ENCODE assay signal across 17 mouse cellular contexts in the genomic region with DNA sequence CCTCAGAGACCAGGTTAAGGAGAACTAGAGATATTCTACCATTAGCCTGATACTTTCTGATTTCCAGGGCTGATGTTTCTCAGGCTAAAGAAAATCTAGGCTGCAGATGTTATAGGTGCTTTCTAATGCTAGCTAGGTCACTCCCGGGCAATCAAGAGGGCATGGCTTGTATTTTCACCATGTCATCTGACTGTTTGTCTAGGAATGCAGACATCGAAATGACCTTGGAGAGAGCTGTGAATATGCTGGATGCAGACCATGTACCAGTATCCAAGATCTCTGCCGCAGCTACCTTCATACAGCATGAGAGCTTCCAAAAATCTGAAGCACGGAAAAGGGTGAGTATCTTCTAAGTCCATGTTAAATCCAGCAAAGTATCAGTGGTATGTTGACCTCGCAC.
"Had no signal": no experiment of that assay in that cellular context is flagged by ENCODE, and none has a peak within 500 bp of the region (broad histone marks: within the 10 kb centered on the region; RNA-seq: fewer than 3 reads in every experiment).

No protein-coding gene starts in this region.

- DNase-seq: lung, adult 2 months; lung, postnatal 14 days; lung, postnatal 36 days; right cerebral cortex, postnatal 14 days; thymus, adult 2 months; thymus, postnatal 25 days; thymus, postnatal 4 days had no signal

- H3K27ac ChIP-seq: lung, embryonic 15.5 days; macrophage; midbrain, embryonic 13.5 days; midbrain, embryonic 15.5 days; neural tube, embryonic 12.5 days; stomach, embryonic 15.5 days; stomach, postnatal 0 days had no signal

- H3K9me3 ChIP-seq: lung, embryonic 15.5 days; midbrain, embryonic 13.5 days; midbrain, embryonic 15.5 days; neural tube, embryonic 12.5 days; stomach, embryonic 15.5 days had no signal

- H3K9ac ChIP-seq: lung, embryonic 15.5 days; midbrain, embryonic 13.5 days; midbrain, embryonic 15.5 days; neural tube, embryonic 12.5 days; stomach, embryonic 15.5 days had no signal

- H3K4me1 ChIP-seq: lung, embryonic 15.5 days; megakaryocyte, embryonic 14.5 days; midbrain, embryonic 13.5 days; midbrain, embryonic 15.5 days; neural tube, embryonic 12.5 days; stomach, embryonic 15.5 days had no signal

- H3K4me2 ChIP-seq: lung, embryonic 15.5 days; midbrain, embryonic 11.5 days; midbrain, embryonic 13.5 days; midbrain, embryonic 15.5 days; neural tube, embryonic 12.5 days; stomach, embryonic 15.5 days had no signal

- H3K27me3 ChIP-seq: lung, embryonic 15.5 days; midbrain, embryonic 13.5 days; midbrain, embryonic 15.5 days; neural tube, embryonic 12.5 days; stomach, embryonic 15.5 days had no signal

- ATAC-seq: lung, postnatal 0 days; midbrain, embryonic 13.5 days; midbrain, embryonic 15.5 days had no signal

- H3K36me3 ChIP-seq: lung, embryonic 15.5 days; midbrain, embryonic 13.5 days; midbrain, embryonic 15.5 days; neural tube, embryonic 12.5 days; stomach, embryonic 15.5 days had no signal

- H3K4me3 ChIP-seq: lung, embryonic 15.5 days; megakaryocyte, embryonic 14.5 days; midbrain, embryonic 13.5 days; midbrain, embryonic 15.5 days; neural tube, embryonic 12.5 days; stomach, embryonic 15.5 days had no signal
